Mouse (Mus musculus) liver, adult 2 months (tissue): ENCODE data around the gene Arhgdig.

ENCODE experiments used
- CTCF ChIP-seq: fragments of 200-500 bp; IDR thresholded peaks from 2 replicates; pipeline ENCODE4 v1.5.1; 2011; ENCODE audit warnings: low read depth, low read length, control low read depth
- POLR2A ChIP-seq: fragments of 200-500 bp; IDR thresholded peaks from 2 replicates; pipeline ENCODE4 v1.6.1; 2011; ENCODE audit warnings: low read length, control low read depth; ENCODE audit not compliant: insufficient read depth; ENCODE audit errors: extremely low read depth

DNA sequence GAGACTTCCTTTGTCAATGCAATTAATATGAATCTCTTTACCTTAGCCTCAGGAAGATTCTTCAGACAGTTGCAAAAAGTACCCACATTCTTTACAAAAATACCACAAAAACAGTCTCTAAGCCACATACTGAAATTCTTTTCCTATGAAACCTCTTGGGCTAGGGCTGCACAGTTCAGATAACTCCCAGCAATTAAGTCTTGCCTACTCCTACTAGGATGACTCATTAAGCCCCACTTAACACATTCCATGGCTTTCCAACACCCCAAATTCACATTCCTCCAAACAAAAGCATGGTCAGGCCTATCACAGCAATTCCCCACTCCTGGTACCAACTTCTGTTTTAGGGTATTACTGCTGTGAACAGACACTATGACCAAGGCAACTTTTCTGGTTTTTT is 29.0 kb downstream of the Arhgdig start:
- TF ChIP-seq POLR2A, result no peak
- TF ChIP-seq CTCF, result no peak
